Comparison of ENCODE assay signal across 8 mouse cellular contexts in the genomic region with DNA sequence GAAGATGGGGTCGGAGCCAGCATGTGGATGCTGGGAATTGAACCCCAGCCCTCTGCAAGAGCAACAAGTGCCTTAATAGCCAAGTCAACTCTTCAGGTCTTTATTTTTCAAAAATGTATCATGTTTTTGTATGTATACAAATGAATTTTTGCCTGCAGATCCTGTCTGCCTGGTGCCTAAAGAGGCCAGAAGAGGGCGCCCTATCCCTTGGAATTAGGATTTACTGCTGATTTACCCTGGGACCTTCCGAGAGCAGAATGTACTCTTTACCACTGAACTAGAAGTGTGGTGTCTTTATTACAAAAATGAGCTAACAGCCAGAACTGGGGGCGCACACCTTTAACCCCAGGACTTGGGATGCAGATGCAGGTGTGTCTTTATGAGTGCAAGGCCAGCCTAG. TPM values are rescaled to one million over a fixed set of nuclear protein-coding genes. Genes with fewer than 3 reads are reported as not detected.
A peak's percentile ranks its signal among the peaks of the same experiment; 100 is the strongest.
DNase-seq lines count a peak whose midpoint lies in the region; TF ChIP-seq lines count a peak whose summit lies in the region.
"Had no signal": no experiment of that assay in that cellular context is flagged by ENCODE, and none has a peak within 500 bp of the region (broad histone marks: within the 10 kb centered on the region; RNA-seq: fewer than 3 reads in every experiment).

No protein-coding gene starts in this region.

- peak; percentile 91 for TF ChIP-seq CTCF in layer of hippocampus, adult 2 months (conservative IDR thresholded peaks at IDR 0.05)

- no peak overlapping the region for H3K27ac ChIP-seq in layer of hippocampus, adult 2 months
- H3K27ac ChIP-seq: limb, embryonic 13.5 days had no signal

- DNase-seq in CD8-positive naive resting alpha-beta T cell, adult 2 months (ENCODE audit: low read depth in 2 of 2, low spot score in 2 of 2) = peak; percentile 64 to 77
- peak; percentile 20 for DNase-seq in Muller cell, postnatal 12 days (ENCODE audit: inconsistent ontology term)
- DNase-seq in cerebellum, postnatal 10 days = peak; percentile 80 to 87
- DNase-seq in gastrocnemius, adult 8-10 months (ENCODE audit: low spot score in 2 of 2) = peak; percentile 9 to 27
- DNase-seq in layer of hippocampus, adult 2 months (ENCODE audit: low spot score in 2 of 2) = peak; percentile 47 to 80
- DNase-seq in lung, postnatal 14 days = peak; percentile 80
- DNase-seq in spleen, adult 18-20 months = peak; percentile 50 to 76

- H3K4me3 ChIP-seq in layer of hippocampus, adult 2 months = no peak overlapping the region
- H3K4me3 ChIP-seq: limb, embryonic 13.5 days had no signal

RNA-seq across cellular contexts. Expression of a gene that starts 13.4 kb away (rescaled TPM):
- not detected for total RNA-seq in gastrocnemius, adult 8-10 months (2022)
- total RNA-seq in layer of hippocampus, adult 2 months (2021) = 1 to 10 TPM; 1.7 to 2.2 TPM

RNA-seq across cellular contexts. Expression of a gene that starts 20.1 kb away (rescaled TPM):
- 10 to 100 TPM; 62.4 to 80.4 (median 71.9) TPM for total RNA-seq in gastrocnemius, adult 8-10 months (2022)
- total RNA-seq in layer of hippocampus, adult 2 months (2021) = 100 to 1,000 TPM; 245 to 262 TPM

Comparison
In these comparisons a context has a peak if more than half of its experiments do, and no peak if none do; other contexts are left out.
1. DNase-seq: peak in every context shown above with its lines; median percentile 84 in cerebellum, postnatal 10 days; 80 in lung, postnatal 14 days; 70 in CD8-positive naive resting alpha-beta T cell, adult 2 months; 64 in layer of hippocampus, adult 2 months; 63 in spleen, adult 18-20 months; 20 in Muller cell, postnatal 12 days; 18 in gastrocnemius, adult 8-10 months.